Comparison of ENCODE assay signal across 14 mouse cellular contexts in the genomic region with DNA sequence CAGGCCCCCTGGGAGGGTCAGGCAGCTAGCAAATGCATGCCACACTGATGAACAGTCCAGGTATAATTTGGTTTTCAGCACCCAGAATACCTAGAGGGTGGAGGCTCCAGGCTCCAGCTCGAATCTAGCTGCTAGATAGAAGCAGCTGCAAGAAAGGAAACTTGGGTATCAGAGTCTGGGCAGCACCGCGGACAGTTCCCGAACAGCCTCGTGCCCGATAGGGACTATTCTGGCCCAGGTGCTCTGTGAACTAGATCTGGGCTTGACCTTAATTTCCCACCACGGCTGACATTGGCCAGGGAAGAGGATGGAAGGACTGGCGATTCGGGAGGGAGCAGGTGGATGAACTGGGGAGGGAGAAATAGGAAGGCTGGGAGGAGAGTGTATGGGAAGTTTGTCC. TPM values are rescaled to one million over a fixed set of nuclear protein-coding genes. Genes with fewer than 3 reads are reported as not detected.
DNase-seq lines count a peak whose midpoint lies in the region; ATAC-seq and TF ChIP-seq lines count a peak whose summit lies in the region.
"Had no signal": no experiment of that assay in that cellular context is flagged by ENCODE, and none has a peak within 500 bp of the region (broad histone marks: within the 10 kb centered on the region; RNA-seq: fewer than 3 reads in every experiment).

No protein-coding gene starts in this region.

- TF ChIP-seq CTCF in intestine, postnatal 0 days (IDR thresholded peaks at IDR 0.05; ENCODE audit: low read depth): no peak

- no peak overlapping the region for H3K4me3 ChIP-seq in intestine, embryonic 14.5 days (ENCODE audit: low read depth, low read length)
- H3K4me3 ChIP-seq in intestine, postnatal 0 days (ENCODE audit: low read depth, low read length): no peak overlapping the region
- H3K4me3 ChIP-seq: embryonic facial prominence, embryonic 15.5 days; heart, embryonic 15.5 days had no signal

- H3K9ac ChIP-seq in intestine, embryonic 14.5 days (ENCODE audit: low read length): no peak overlapping the region
- no peak overlapping the region for H3K9ac ChIP-seq in intestine, postnatal 0 days (ENCODE audit: low read depth, low read length)
- H3K9ac ChIP-seq: embryonic facial prominence, embryonic 15.5 days; heart, embryonic 15.5 days had no signal

- H3K27me3 ChIP-seq in intestine, embryonic 14.5 days (replicated peaks; ENCODE audit: control insufficient read depth, insufficient read depth, low read length): 0 out of 2 replicates have a peak, but pooled peaks cover 2% of the 10 kb centered on the region
- peaks cover 3% of the 10 kb centered on the region; the same call in 1 of the 2 replicates for H3K27me3 ChIP-seq in intestine, postnatal 0 days (replicated peaks; ENCODE audit: control insufficient read depth, insufficient read depth, low read length)

- no peaks in the 10 kb centered on the region for H3K9me3 ChIP-seq in intestine, embryonic 14.5 days (ENCODE audit: control insufficient read depth, low read length)
- no peaks in the 10 kb centered on the region for H3K9me3 ChIP-seq in intestine, postnatal 0 days (ENCODE audit: control insufficient read depth)
- H3K9me3 ChIP-seq: embryonic facial prominence, embryonic 15.5 days; heart, embryonic 15.5 days had no signal

- no peak overlapping the region for H3K27ac ChIP-seq in intestine, embryonic 14.5 days (ENCODE audit: low read depth)
- H3K27ac ChIP-seq in intestine, postnatal 0 days (ENCODE audit: low read depth, low read length): no peak overlapping the region
- H3K27ac ChIP-seq: embryonic facial prominence, embryonic 15.5 days; heart, embryonic 15.5 days had no signal

- H3K4me2 ChIP-seq in intestine, embryonic 14.5 days (ENCODE audit: low read length): no peak overlapping the region
- H3K4me2 ChIP-seq in intestine, postnatal 0 days (replicated peaks; ENCODE audit: low read depth): no peak overlapping the region
- H3K4me2 ChIP-seq: embryonic facial prominence, embryonic 15.5 days; heart, embryonic 15.5 days had no signal

- no peak for ATAC-seq in intestine, embryonic 14.5 days (replicated peaks; ENCODE audit: low FRiP score, low TSS enrichment, low read depth)
- ATAC-seq in intestine, postnatal 0 days: no peak

- intact Hi-C loops in left cerebral cortex, postnatal 10 days (cut with DNase I): no loop called here

- DNase-seq in intestine, embryonic 14.5 days (ENCODE audit: low spot score): peak; percentile 78
- DNase-seq in urinary bladder, postnatal 14 days (ENCODE audit: low spot score): peak; percentile 13
- no peak for DNase-seq in urinary bladder, postnatal 4 days (ENCODE audit: low spot score in 2 of 2)
- DNase-seq in embryo, embryonic 11 days: peak; percentile 65
- no peak for DNase-seq in left cerebral cortex, postnatal 10 days (ENCODE audit: extremely low spot score in 1 of 2, low spot score in 2 of 2)
- no peak for DNase-seq in cerebellum, adult 9-11 months
- DNase-seq in thymus, postnatal 10 days (ENCODE audit: low spot score in 2 of 2): no peak
- DNase-seq: lung, postnatal 36 days; right cerebral cortex, postnatal 4 days had no signal

- no peaks in the 10 kb centered on the region for H3K36me3 ChIP-seq in intestine, embryonic 14.5 days (ENCODE audit: control insufficient read depth, insufficient read depth, low read length)
- H3K36me3 ChIP-seq in intestine, postnatal 0 days (ENCODE audit: control insufficient read depth, insufficient read depth): no peaks in the 10 kb centered on the region
- H3K36me3 ChIP-seq: embryonic facial prominence, embryonic 15.5 days; heart, embryonic 15.5 days had no signal

- no peaks in the 10 kb centered on the region for H3K4me1 ChIP-seq in intestine, embryonic 14.5 days (replicated peaks; ENCODE audit: control insufficient read depth, insufficient read depth, low read length)
- no peaks in the 10 kb centered on the region for H3K4me1 ChIP-seq in intestine, postnatal 0 days (replicated peaks; ENCODE audit: control insufficient read depth, insufficient read depth, low read length)
- H3K4me1 ChIP-seq: embryonic facial prominence, embryonic 15.5 days had no signal

- 6% methylated on average over 9 of the region's 9 CpGs for WGBS in intestine, embryonic 14.5 days
- 9% methylated on average over 9 of the region's 9 CpGs for WGBS in intestine, postnatal 0 days

RNA-seq across cellular contexts. Expression of a gene that starts 6.3 kb away (rescaled TPM):
- 0.50 and 0.56 TPM in 2 replicates for polyA plus RNA-seq in intestine, embryonic 14.5 days (2014; fragmentation: Nextera tagmentation; extraction: Ambion mirVana)
- polyA plus RNA-seq in intestine, postnatal 0 days (2015; fragmentation: Nextera tagmentation; extraction: Ambion mirVana): 0.08 and 0.51 TPM in 2 replicates
- 10 to 100 TPM; 49.9 to 52.3 TPM for total RNA-seq in left cerebral cortex, postnatal 10 days (2021)
- total RNA-seq: gastrocnemius, adult 18-20 months had no signal
- polyA plus RNA-seq: heart, embryonic 15.5 days; thymus, postnatal 0 days had no signal

Comparison
In these comparisons a context has a peak if more than half of its experiments do, and no peak if none do; other contexts are left out.
1. DNase-seq: peak in intestine, embryonic 14.5 days (single experiment), urinary bladder, postnatal 14 days (single experiment) and embryo, embryonic 11 days (single experiment); none in urinary bladder, postnatal 4 days (0 of 2), left cerebral cortex, postnatal 10 days (0 of 2), cerebellum, adult 9-11 months (single experiment) and thymus, postnatal 10 days (0 of 2).